Mouse (Mus musculus) small intestine, adult 2 months (tissue): ENCODE data around the gene Trim6.

Experiments
- CTCF ChIP-seq: fragments of 200-500 bp; IDR thresholded peaks from 2 replicates; pipeline ENCODE4 v1.5.1; 2012; ENCODE audit warnings: low read depth, mild to moderate bottlenecking, control low read depth, inconsistent platforms, low read length, moderate library complexity, mixed read lengths; ENCODE audit not compliant: insufficient replicate concordance, insufficient read length; ENCODE audit errors: extremely low read depth
- POLR2A ChIP-seq: fragments of 200-500 bp; IDR thresholded peaks from 2 replicates; pipeline ENCODE4 v1.6.1; 2012; ENCODE audit warnings: low read depth, mild to moderate bottlenecking, control low read depth, inconsistent platforms, low read length, moderate library complexity

DNA sequence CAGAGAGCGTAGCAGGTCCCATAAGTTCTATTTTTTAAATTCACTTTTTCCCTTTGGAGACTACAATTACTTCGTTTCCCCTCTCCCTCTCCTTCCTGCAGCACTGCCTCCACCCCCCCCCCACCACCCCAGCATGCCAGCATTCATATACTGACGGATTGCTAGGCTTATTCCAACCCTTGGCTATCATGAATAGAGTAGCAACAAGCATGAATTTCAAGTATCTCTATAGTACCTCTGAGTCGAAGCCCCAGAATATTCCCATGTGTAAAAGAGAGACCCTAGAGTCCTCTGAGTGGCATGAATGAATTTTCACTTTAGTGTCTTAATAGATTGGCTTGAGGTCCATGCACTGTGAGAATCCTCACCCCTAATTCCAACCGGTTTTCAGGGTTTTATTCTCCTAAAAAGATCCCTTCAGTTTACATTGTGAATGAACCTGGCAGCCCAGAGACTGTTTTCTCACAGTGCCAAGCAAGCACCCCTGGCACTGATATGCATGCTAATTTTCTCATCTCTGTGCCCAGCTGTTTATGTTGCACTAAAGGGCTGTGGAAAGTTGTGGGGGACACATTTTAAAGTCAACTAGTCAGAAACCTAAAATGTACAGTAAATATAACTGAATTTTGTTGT lies 40.1 kb upstream of the Trim6 start:
- TF ChIP-seq CTCF (no peak), POLR2A (no peak)
